Mouse (Mus musculus) embryonic facial prominence, embryonic 11.5 days (tissue): ENCODE measurements around the gene Gcnt3. TPM values are rescaled to one million over a fixed set of nuclear protein-coding genes. Genes with fewer than 3 reads are reported as not detected.

ENCODE experiments used
- polyA plus RNA-seq: library from polyadenylated mRNA; unstranded; fragments of >200 nt; fragmentation: Nextera tagmentation; extraction: Ambion mirVana; gene quantifications from 2 replicates; pipeline ENCODE4 v1.2.1, GENCODE M21; 2014

Gene Gcnt3
- polyA plus RNA-seq, 1 experiment from 2014 or later: not detected

Other genes with a start within 250 kb of the Gcnt3 start
- gene Bnip2, start 48.6 kb downstream of the Gcnt3 start, polyA plus RNA-seq: 124 and 138 TPM in 2 replicates
- gene Gtf2a2, start 25.5 kb downstream of the Gcnt3 start, polyA plus RNA-seq: 226 and 246 TPM in 2 replicates
- gene Fam81a, start 104.5 kb upstream of the Gcnt3 start, polyA plus RNA-seq: 2.0 and 2.1 TPM in 2 replicates
- gene Myo1e, start 169.3 kb upstream of the Gcnt3 start, polyA plus RNA-seq: 13.0 and 14.8 TPM in 2 replicates